In genomic region chr1:171187851-171188700, GRCm38 (mm10) we compare ENCODE assay signal across 9 mouse cellular contexts. TPM values are rescaled to one million over a fixed set of nuclear protein-coding genes. Genes with fewer than 3 reads are reported as not detected.
DNase-seq lines count a peak whose midpoint lies in the region; ATAC-seq and TF ChIP-seq lines count a peak whose summit lies in the region.
"Had no signal": no experiment of that assay in that cellular context is flagged by ENCODE, and none has a peak within 500 bp of the region (broad histone marks: within the 10 kb centered on the region; RNA-seq: fewer than 3 reads in every experiment).

No protein-coding gene starts in this region.

- H3K4me1 ChIP-seq in midbrain, embryonic 10.5 days = peaks cover 60% of the 10 kb centered on the region
- H3K4me1 ChIP-seq in midbrain, embryonic 15.5 days = peaks cover 24% of the 10 kb centered on the region
- peaks cover 23% of the 10 kb centered on the region for H3K4me1 ChIP-seq in hindbrain, embryonic 12.5 days
- peaks cover 45% of the 10 kb centered on the region for H3K4me1 ChIP-seq in neural tube, embryonic 13.5 days (replicated peaks)
- peaks cover 5% of the 10 kb centered on the region; the same call in 1 of the 2 replicates for H3K4me1 ChIP-seq in intestine, postnatal 0 days (replicated peaks; ENCODE audit: control insufficient read depth, insufficient read depth, low read length)

- H3K27me3 ChIP-seq in midbrain, embryonic 10.5 days (ENCODE audit: low read depth, poor library complexity, severe bottlenecking) = peaks cover 35% of the 10 kb centered on the region
- H3K27me3 ChIP-seq in midbrain, embryonic 15.5 days (replicated peaks) = no peaks in the 10 kb centered on the region; the same call in 1 of the 2 replicates
- peaks cover 13% of the 10 kb centered on the region for H3K27me3 ChIP-seq in hindbrain, embryonic 12.5 days
- peaks cover 19% of the 10 kb centered on the region for H3K27me3 ChIP-seq in neural tube, embryonic 13.5 days
- H3K27me3 ChIP-seq in intestine, postnatal 0 days (replicated peaks; ENCODE audit: control insufficient read depth, insufficient read depth, low read length) = no peaks in the 10 kb centered on the region; the same call in none of the 2 replicates

- peak overlapping the region; percentile 82 for H3K27ac ChIP-seq in midbrain, embryonic 10.5 days (replicated peaks)
- no peak overlapping the region for H3K27ac ChIP-seq in midbrain, embryonic 15.5 days
- 0 out of 2 replicates have a peak overlapping the region, but pooled peaks have one; percentile 5 for H3K27ac ChIP-seq in hindbrain, embryonic 12.5 days
- H3K27ac ChIP-seq in neural tube, embryonic 13.5 days (replicated peaks) = no peak overlapping the region
- H3K27ac ChIP-seq in intestine, postnatal 0 days (ENCODE audit: low read depth, low read length) = no peak overlapping the region

- 29% methylated on average over 13 of the region's 13 CpGs for WGBS in midbrain, embryonic 10.5 days
- WGBS in midbrain, embryonic 15.5 days = 13% methylated on average over 13 of the region's 13 CpGs
- 30% methylated on average over 13 of the region's 13 CpGs for WGBS in hindbrain, embryonic 12.5 days
- 25% methylated on average over 13 of the region's 13 CpGs for WGBS in neural tube, embryonic 13.5 days
- WGBS in intestine, postnatal 0 days = 78% methylated on average over 13 of the region's 13 CpGs

- H3K4me2 ChIP-seq in midbrain, embryonic 15.5 days = no peak overlapping the region
- H3K4me2 ChIP-seq in hindbrain, embryonic 12.5 days (replicated peaks) = no peak overlapping the region; the same call in 1 of the 2 replicates
- H3K4me2 ChIP-seq in neural tube, embryonic 13.5 days = peak overlapping the region; percentile 27; the same call in 1 of the 2 replicates
- no peak overlapping the region for H3K4me2 ChIP-seq in intestine, postnatal 0 days (replicated peaks; ENCODE audit: low read depth)

- H3K4me3 ChIP-seq in midbrain, embryonic 10.5 days = peak overlapping the region; percentile 36
- H3K4me3 ChIP-seq in midbrain, embryonic 15.5 days = no peak overlapping the region
- no peak overlapping the region for H3K4me3 ChIP-seq in hindbrain, embryonic 12.5 days
- H3K4me3 ChIP-seq in neural tube, embryonic 13.5 days = no peak overlapping the region
- no peak overlapping the region for H3K4me3 ChIP-seq in intestine, postnatal 0 days (ENCODE audit: low read depth, low read length)

- no peak overlapping the region for H3K9ac ChIP-seq in midbrain, embryonic 15.5 days
- H3K9ac ChIP-seq in hindbrain, embryonic 12.5 days = no peak overlapping the region
- no peak overlapping the region for H3K9ac ChIP-seq in neural tube, embryonic 13.5 days
- H3K9ac ChIP-seq in intestine, postnatal 0 days (ENCODE audit: low read depth, low read length) = no peak overlapping the region

- DNase-seq in midbrain, embryonic 10.5 days (ENCODE audit: low spot score) = peak; percentile 53
- DNase-seq in embryo, embryonic 11 days = peak; percentile 41
- DNase-seq in gastrocnemius, adult 18-20 months (ENCODE audit: low spot score) = no peak
- DNase-seq: lung, postnatal 10 days had no signal

- H3K9me3 ChIP-seq in midbrain, embryonic 10.5 days (replicated peaks) = no peaks in the 10 kb centered on the region
- no peaks in the 10 kb centered on the region for H3K9me3 ChIP-seq in midbrain, embryonic 15.5 days
- no peaks in the 10 kb centered on the region for H3K9me3 ChIP-seq in hindbrain, embryonic 12.5 days (replicated peaks)
- no peaks in the 10 kb centered on the region for H3K9me3 ChIP-seq in neural tube, embryonic 13.5 days
- H3K9me3 ChIP-seq in intestine, postnatal 0 days (ENCODE audit: control insufficient read depth) = no peaks in the 10 kb centered on the region

- no peaks in the 10 kb centered on the region for H3K36me3 ChIP-seq in midbrain, embryonic 10.5 days
- no peaks in the 10 kb centered on the region for H3K36me3 ChIP-seq in midbrain, embryonic 15.5 days (replicated peaks)
- no peaks in the 10 kb centered on the region for H3K36me3 ChIP-seq in hindbrain, embryonic 12.5 days
- H3K36me3 ChIP-seq in neural tube, embryonic 13.5 days = no peaks in the 10 kb centered on the region
- H3K36me3 ChIP-seq in intestine, postnatal 0 days (ENCODE audit: control insufficient read depth, insufficient read depth) = no peaks in the 10 kb centered on the region

- no peak for TF ChIP-seq CTCF in intestine, postnatal 0 days (IDR thresholded peaks at IDR 0.05; ENCODE audit: low read depth)

- ATAC-seq in midbrain, embryonic 15.5 days (replicated peaks) = no peak
- ATAC-seq in hindbrain, embryonic 12.5 days (ENCODE audit: low FRiP score) = no peak
- 0 out of 2 replicates have a peak, but pooled peaks have one; percentile 17 for ATAC-seq in neural tube, embryonic 13.5 days (ENCODE audit: low read depth)
- ATAC-seq in intestine, postnatal 0 days = no peak

RNA-seq across cellular contexts. Expression of gene Pcp4l1, which starts 8.0 kb away (rescaled TPM):
- 26.7 and 35.9 TPM in 2 replicates for polyA plus RNA-seq in midbrain, embryonic 10.5 days (2016; fragmentation: Nextera tagmentation; extraction: Ambion mirVana)
- 17.9 and 19.4 TPM in 2 replicates for polyA plus RNA-seq in midbrain, embryonic 15.5 days (2015; fragmentation: Nextera tagmentation; extraction: Ambion mirVana)
- polyA plus RNA-seq in hindbrain, embryonic 12.5 days (2016; fragmentation: Nextera tagmentation; extraction: Ambion mirVana) = 22.8 and 28.7 TPM in 2 replicates
- polyA plus RNA-seq in neural tube, embryonic 13.5 days (2015; fragmentation: Nextera tagmentation; extraction: Ambion mirVana) = 13.9 and 18.4 TPM in 2 replicates
- polyA plus RNA-seq in intestine, postnatal 0 days (2015; fragmentation: Nextera tagmentation; extraction: Ambion mirVana) = 29.1 and 29.9 TPM in 2 replicates
- total RNA-seq in gastrocnemius, adult 18-20 months (2021) = 100 to 1,000 TPM in 1 of 2 experiments, 10 to 100 TPM in 1; 36.1 to 133 TPM

RNA-seq across cellular contexts. Expression of gene Nr1i3, which starts 25.7 kb away (rescaled TPM):
- 0.28 and 0.36 TPM in 2 replicates for polyA plus RNA-seq in midbrain, embryonic 10.5 days (2016; fragmentation: Nextera tagmentation; extraction: Ambion mirVana)
- polyA plus RNA-seq in midbrain, embryonic 15.5 days (2015; fragmentation: Nextera tagmentation; extraction: Ambion mirVana) = 0.23 and 0.34 TPM in 2 replicates
- polyA plus RNA-seq in hindbrain, embryonic 12.5 days (2016; fragmentation: Nextera tagmentation; extraction: Ambion mirVana) = 0.15 and 0.39 TPM in 2 replicates
- polyA plus RNA-seq in neural tube, embryonic 13.5 days (2015; fragmentation: Nextera tagmentation; extraction: Ambion mirVana) = 0.22 and 0.25 TPM in 2 replicates
- polyA plus RNA-seq in intestine, postnatal 0 days (2015; fragmentation: Nextera tagmentation; extraction: Ambion mirVana) = 30.9 and 38.9 TPM in 2 replicates
- total RNA-seq in gastrocnemius, adult 18-20 months (2021) = not detected
- total RNA-seq: neutrophil, adult 5-6 weeks had no signal

RNA-seq across cellular contexts. Expression of gene Tomm40l, which starts 34.2 kb away (rescaled TPM):
- 32.2 and 34.7 TPM in 2 replicates for polyA plus RNA-seq in midbrain, embryonic 10.5 days (2016; fragmentation: Nextera tagmentation; extraction: Ambion mirVana)
- 48.1 and 56.5 TPM in 2 replicates for polyA plus RNA-seq in midbrain, embryonic 15.5 days (2015; fragmentation: Nextera tagmentation; extraction: Ambion mirVana)
- 28.1 and 31.9 TPM in 2 replicates for polyA plus RNA-seq in hindbrain, embryonic 12.5 days (2016; fragmentation: Nextera tagmentation; extraction: Ambion mirVana)
- polyA plus RNA-seq in neural tube, embryonic 13.5 days (2015; fragmentation: Nextera tagmentation; extraction: Ambion mirVana) = 32.6 and 42.6 TPM in 2 replicates
- 14.7 and 16.5 TPM in 2 replicates for polyA plus RNA-seq in intestine, postnatal 0 days (2015; fragmentation: Nextera tagmentation; extraction: Ambion mirVana)
- 10 to 100 TPM; 47.6 to 51.7 TPM for total RNA-seq in gastrocnemius, adult 18-20 months (2021)

RNA-seq across cellular contexts. Expression of gene Apoa2, which starts 36.8 kb away (rescaled TPM):
- polyA plus RNA-seq in midbrain, embryonic 10.5 days (2016; fragmentation: Nextera tagmentation; extraction: Ambion mirVana) = 4.1 and 4.4 TPM in 2 replicates
- polyA plus RNA-seq in midbrain, embryonic 15.5 days (2015; fragmentation: Nextera tagmentation; extraction: Ambion mirVana) = 3.4 and 11.6 TPM in 2 replicates
- 2.7 and 4.2 TPM in 2 replicates for polyA plus RNA-seq in hindbrain, embryonic 12.5 days (2016; fragmentation: Nextera tagmentation; extraction: Ambion mirVana)
- 4.1 and 6.8 TPM in 2 replicates for polyA plus RNA-seq in neural tube, embryonic 13.5 days (2015; fragmentation: Nextera tagmentation; extraction: Ambion mirVana)
- 9.2 and 14.1 TPM in 2 replicates for polyA plus RNA-seq in intestine, postnatal 0 days (2015; fragmentation: Nextera tagmentation; extraction: Ambion mirVana)
- 1 to 10 TPM in 1 of 2 experiments, not detected in 1; 7.5 TPM for total RNA-seq in gastrocnemius, adult 18-20 months (2021)
- total RNA-seq: neutrophil, adult 5-6 weeks had no signal

RNA-seq across cellular contexts. Expression of gene Mpz, which starts 37.6 kb away (rescaled TPM):
- polyA plus RNA-seq in midbrain, embryonic 10.5 days (2016; fragmentation: Nextera tagmentation; extraction: Ambion mirVana) = 0.26 TPM in 1 of 2 replicates, not detected in the other
- 0.24 and 0.37 TPM in 2 replicates for polyA plus RNA-seq in midbrain, embryonic 15.5 days (2015; fragmentation: Nextera tagmentation; extraction: Ambion mirVana)
- polyA plus RNA-seq in hindbrain, embryonic 12.5 days (2016; fragmentation: Nextera tagmentation; extraction: Ambion mirVana) = 2.4 and 4.2 TPM in 2 replicates
- polyA plus RNA-seq in neural tube, embryonic 13.5 days (2015; fragmentation: Nextera tagmentation; extraction: Ambion mirVana) = 20.7 and 25.7 TPM in 2 replicates
- polyA plus RNA-seq in intestine, postnatal 0 days (2015; fragmentation: Nextera tagmentation; extraction: Ambion mirVana) = 0.80 and 1.1 TPM in 2 replicates
- 10 to 100 TPM; 28.7 to 29.5 TPM for total RNA-seq in gastrocnemius, adult 18-20 months (2021)
- total RNA-seq: neutrophil, adult 5-6 weeks had no signal

Comparison
In these comparisons a context has a peak if more than half of its experiments do, and no peak if none do; other contexts are left out.
1. H3K27ac ChIP-seq: peak in midbrain, embryonic 10.5 days (single experiment) and hindbrain, embryonic 12.5 days (single experiment); none in midbrain, embryonic 15.5 days (single experiment), neural tube, embryonic 13.5 days (single experiment) and intestine, postnatal 0 days (single experiment).
2. RNA of gene Nr1i3, which starts 25.7 kb away (polyA plus RNA-seq): 30.9 to 38.9 TPM in intestine, postnatal 0 days; 0.23 to 0.34 TPM in midbrain, embryonic 15.5 days, 0.28 to 0.36 TPM in midbrain, embryonic 10.5 days, 0.22 to 0.25 TPM in neural tube, embryonic 13.5 days and 0.15 to 0.39 TPM in hindbrain, embryonic 12.5 days; every median in the first group is over 10 times any median in the second.